Mouse (Mus musculus): ENCODE results near the gene Rbm14. TPM values are rescaled to one million over a fixed set of nuclear protein-coding genes. Genes with fewer than 3 reads are reported as not detected.

Rbm14 gene
- total RNA-seq, 2 experiments from 2014 or later, result 41.2 to 49.4 TPM

GRCm38 (mm10) chr19:4756193-4756911 is 55.1 kb downstream of the Rbm14 start, which contains the start of gene Rbm4b:
Gene Rbm4b (plus strand): TSS chr19:4756497.
- DNase-seq (ENCODE audit: low spot score in 2 of 2), result peak; percentile 97 to 99

- DNase-seq (ENCODE audit: low spot score in 2 of 2), result peak; percentile 91 to 93
Observed at GRCm38 (mm10) chr19:4755565-4756192, 55.8 kb downstream of the Rbm14 start.

Other genes starting within 250 kb of the Rbm14 start
- gene Lrfn4, start 196.0 kb downstream of the Rbm14 start, total RNA-seq (2021), result 10 to 100 TPM; 67.0 to 67.3 TPM
- 10 to 100 TPM; 19.8 to 20.9 TPM for gene Rce1, start 186.0 kb downstream of the Rbm14 start, total RNA-seq (2021)
- 1 to 10 TPM; 2.1 to 2.3 TPM for gene Gm960, start 113.0 kb downstream of the Rbm14 start, total RNA-seq (2021)
- 100 to 1,000 TPM; 545 to 601 TPM for gene Sptbn2, start 100.5 kb downstream of the Rbm14 start, total RNA-seq (2021)
- gene Rbm4b, start 55.1 kb downstream of the Rbm14 start, total RNA-seq (2021), result 10 to 100 TPM; 16.6 to 16.8 TPM
- 10 to 100 TPM; 68.7 to 71.1 TPM for gene Rbm4, start 17.7 kb downstream of the Rbm14 start, total RNA-seq (2021)
- gene Gm21992, start within 50 bp of the Rbm14 start, total RNA-seq (2021), result 10 to 100 TPM; 20.7 to 22.3 TPM
- gene Ccs, start 27.7 kb upstream of the Rbm14 start, total RNA-seq (2021), result 10 to 100 TPM; 39.4 to 47.5 TPM
- gene Ccdc87, start 27.7 kb upstream of the Rbm14 start, total RNA-seq (2021), result 1 to 10 TPM; 1.9 to 2.6 TPM
- gene Ctsf, start 43.5 kb upstream of the Rbm14 start, total RNA-seq (2021), result 100 to 1,000 TPM in 1 of 2 experiments, 10 to 100 TPM in 1; 95.2 to 102 TPM
- 1 to 10 TPM; 1.9 to 2.1 TPM for gene Actn3, start 66.3 kb upstream of the Rbm14 start, total RNA-seq (2021)
- 10 to 100 TPM; 23.5 to 26.3 TPM for gene Zdhhc24, start 67.0 kb upstream of the Rbm14 start, total RNA-seq (2021)
- 10 to 100 TPM; 31.3 to 34.8 TPM for gene Bbs1, start 95.0 kb upstream of the Rbm14 start, total RNA-seq (2021)
- 10 to 100 TPM; 62.0 to 62.7 TPM for gene Dpp3, start 116.7 kb upstream of the Rbm14 start, total RNA-seq (2021)
- 10 to 100 TPM; 18.0 to 18.4 TPM for gene Peli3, start 131.5 kb upstream of the Rbm14 start, total RNA-seq (2021)
- gene Mrpl11, start 150.5 kb upstream of the Rbm14 start, total RNA-seq (2021), result 10 to 100 TPM; 62.7 to 68.8 TPM
- 1 to 10 TPM; 4.8 to 5.0 TPM for gene Npas4, start 178.7 kb upstream of the Rbm14 start, total RNA-seq (2021)
- 10 to 100 TPM; 21.0 to 21.9 TPM for gene Slc29a2, start 212.2 kb upstream of the Rbm14 start, total RNA-seq (2021)
- gene B4gat1, start 227.2 kb upstream of the Rbm14 start, total RNA-seq (2021), result 100 to 1,000 TPM; 125 to 126 TPM
- gene AC124502.3, start 227.3 kb upstream of the Rbm14 start, total RNA-seq (2021), result 1 to 10 TPM; 3.4 to 6.9 TPM
- 10 to 100 TPM in 1 of 2 experiments, 1 to 10 TPM in 1; 8.7 to 11.9 TPM for gene Brms1, start 229.7 kb upstream of the Rbm14 start, total RNA-seq (2021)
- gene Rin1, start 238.8 kb upstream of the Rbm14 start, total RNA-seq (2021), result 10 to 100 TPM; 26.4 to 26.6 TPM

Measured in layer of hippocampus, postnatal 10 days (tissue).